Mouse (Mus musculus): ENCODE data around the gene Defa31. TPM values are rescaled to one million over a fixed set of nuclear protein-coding genes. Genes with fewer than 3 reads are reported as not detected.
"Not testable (repeated sequence)": the region's sequence is repeated elsewhere in the genome, so short reads cannot be mapped to it uniquely, and the experiment has no call there.

The Defa31 gene
- not detected for total RNA-seq (2022)

GRCm38 (mm10) chr8:21191314-21191713 is at the start of gene Defa31:
Gene Defa31, plus strand, starts transcription at chr8:21191614.
- DNase-seq (ENCODE audit: low spot score in 2 of 2), result not testable (repeated sequence)

- not testable (repeated sequence) for DNase-seq (ENCODE audit: low spot score in 2 of 2)
These were observed 29.4 kb upstream of the Defa31 start, which contains the start of gene Defa22 for GRCm38 (mm10) chr8:21161977-21162376. Gene Defa22, plus strand, starts transcription at chr8:21162277.

DNA sequence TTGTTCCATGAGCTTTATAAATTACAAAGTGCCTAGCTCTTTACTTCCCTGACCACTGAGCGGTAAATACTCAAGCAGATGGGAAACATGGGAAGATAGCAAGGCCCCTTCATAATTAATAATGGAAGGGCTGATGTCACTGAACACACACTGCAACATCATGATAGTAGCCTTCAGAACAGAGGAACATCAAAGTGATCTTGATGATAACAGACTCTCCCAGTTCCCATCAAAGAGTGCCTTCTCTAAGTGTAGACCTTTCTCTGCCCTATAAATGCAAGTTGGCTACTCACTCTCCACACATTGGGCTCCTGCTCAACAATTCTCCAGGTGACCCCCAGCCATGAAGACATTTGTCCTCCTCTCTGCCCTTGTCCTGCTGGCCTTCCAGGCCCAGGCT is 9.8 kb downstream of the Defa31 start, which contains the start of gene Gm15293:
TSS of gene Gm15293 (plus strand) at position 301 of the 400 bp plus-strand sequence.
- not testable (repeated sequence) for DNase-seq (ENCODE audit: low spot score in 2 of 2)

Other genes starting within 250 kb of the Defa31 start
- gene AY761185, start 246.9 kb upstream of the Defa31 start, total RNA-seq (2022), result not detected
- gene Defa21, start 166.1 kb upstream of the Defa31 start, total RNA-seq (2022), result not detected
- gene Defa23, start 136.6 kb upstream of the Defa31 start, total RNA-seq (2022), result not detected
- gene Defa35, start 126.6 kb upstream of the Defa31 start, total RNA-seq (2022), result not detected
- not detected for gene Defa25, start 107.2 kb upstream of the Defa31 start, total RNA-seq (2022)
- not detected for gene Gm14851, start 95.6 kb upstream of the Defa31 start, total RNA-seq (2022)
- gene Defa30, start 57.0 kb upstream of the Defa31 start, total RNA-seq (2022), result not detected
- gene Defa22, start 29.3 kb upstream of the Defa31 start, total RNA-seq (2022), result not detected
- not detected for gene Gm15293, start 9.9 kb downstream of the Defa31 start, total RNA-seq (2022)
- not detected for gene Gm15292, start 58.1 kb downstream of the Defa31 start, total RNA-seq (2022)
- gene Defa27, start 123.9 kb downstream of the Defa31 start, total RNA-seq (2022), result not detected
- gene Defa29, start 135.4 kb downstream of the Defa31 start, total RNA-seq (2022), result not detected
- not detected for gene Defa2, start 186.9 kb downstream of the Defa31 start, total RNA-seq (2022)
- gene Defa33, start 200.2 kb downstream of the Defa31 start, total RNA-seq (2022), result not detected
- not detected for gene Defa36, start 235.8 kb downstream of the Defa31 start, total RNA-seq (2022)